Mouse (Mus musculus) T-helper 2 cell (primary cell): ENCODE measurements around the gene Ptprs.

Source experiments
- in situ Hi-C: fragments of 300-600 bp; cut with MboI, MseI; formaldehyde crosslinking; loops from one replicate; pipeline ENCODE4 v1.15.1; 2025; ENCODE audit warnings: high pct_unique_total_duplicates

Gene Ptprs

GRCm38 (mm10) chr17:56467456-56467884, 8.8 kb downstream of the Ptprs start:
- in situ Hi-C loops = no loop called here

- in situ Hi-C loops = no loop called here
Observed at GRCm38 (mm10) chr17:56466747-56467146, 9.5 kb downstream of the Ptprs start.

GRCm38 (mm10) chr17:56464817-56465216, 11.5 kb downstream of the Ptprs start:
- in situ Hi-C loops = no loop called here

- in situ Hi-C loops = no loop called here
Observed at GRCm38 (mm10) chr17:56464345-56464744, 11.9 kb downstream of the Ptprs start.

GRCm38 (mm10) chr17:56463500-56463899, 12.8 kb downstream of the Ptprs start:
- in situ Hi-C loops = no loop called here

- in situ Hi-C loops = no loop called here
Observed at GRCm38 (mm10) chr17:56462835-56463455, 13.3 kb downstream of the Ptprs start.

GRCm38 (mm10) chr17:56461771-56462743, 14.2 kb downstream of the Ptprs start:
- in situ Hi-C loops = no loop called here

GRCm38 (mm10) chr17:56460876-56461275, 15.4 kb downstream of the Ptprs start:
- in situ Hi-C loops = no loop called here

GRCm38 (mm10) chr17:56457442-56457841, 18.8 kb downstream of the Ptprs start:
- in situ Hi-C loops = loop anchor here (5.0 kb wide), 1 partner anchor 105 kb away; no protein-coding TSS in a partner anchor

- in situ Hi-C loops = loop anchor here (5.0 kb wide), 1 partner anchor 106 kb away; no protein-coding TSS in a partner anchor
Observed at GRCm38 (mm10) chr17:56456353-56456752, 19.9 kb downstream of the Ptprs start.

- in situ Hi-C loops = no loop called here
Observed at GRCm38 (mm10) chr17:56453689-56454088, 22.6 kb downstream of the Ptprs start.

- in situ Hi-C loops = no loop called here
Observed at GRCm38 (mm10) chr17:56453251-56453650, 23.0 kb downstream of the Ptprs start.

GRCm38 (mm10) chr17:56447716-56448115, 28.6 kb downstream of the Ptprs start:
- in situ Hi-C loops = no loop called here

GRCm38 (mm10) chr17:56445397-56445796, 30.9 kb downstream of the Ptprs start:
- in situ Hi-C loops = no loop called here

- in situ Hi-C loops = no loop called here
Observed at GRCm38 (mm10) chr17:56444771-56445170, 31.5 kb downstream of the Ptprs start.

- in situ Hi-C loops = no loop called here
Observed at GRCm38 (mm10) chr17:56443341-56443795, 32.9 kb downstream of the Ptprs start.

- in situ Hi-C loops = no loop called here
Observed at GRCm38 (mm10) chr17:56442316-56442715, 34.0 kb downstream of the Ptprs start.

GRCm38 (mm10) chr17:56439731-56440460, 36.4 kb downstream of the Ptprs start:
- in situ Hi-C loops = no loop called here

- in situ Hi-C loops = no loop called here
Observed at GRCm38 (mm10) chr17:56431582-56431981, 44.7 kb downstream of the Ptprs start.

GRCm38 (mm10) chr17:56427857-56428256, 48.4 kb downstream of the Ptprs start:
- in situ Hi-C loops = no loop called here

- in situ Hi-C loops = no loop called here
Observed at GRCm38 (mm10) chr17:56425941-56426340, 50.3 kb downstream of the Ptprs start.

- in situ Hi-C loops = no loop called here
Observed at GRCm38 (mm10) chr17:56425584-56425914, 50.7 kb downstream of the Ptprs start.
